Mouse (Mus musculus): ENCODE measurements around the gene C1rl.

The C1rl gene

DNA sequence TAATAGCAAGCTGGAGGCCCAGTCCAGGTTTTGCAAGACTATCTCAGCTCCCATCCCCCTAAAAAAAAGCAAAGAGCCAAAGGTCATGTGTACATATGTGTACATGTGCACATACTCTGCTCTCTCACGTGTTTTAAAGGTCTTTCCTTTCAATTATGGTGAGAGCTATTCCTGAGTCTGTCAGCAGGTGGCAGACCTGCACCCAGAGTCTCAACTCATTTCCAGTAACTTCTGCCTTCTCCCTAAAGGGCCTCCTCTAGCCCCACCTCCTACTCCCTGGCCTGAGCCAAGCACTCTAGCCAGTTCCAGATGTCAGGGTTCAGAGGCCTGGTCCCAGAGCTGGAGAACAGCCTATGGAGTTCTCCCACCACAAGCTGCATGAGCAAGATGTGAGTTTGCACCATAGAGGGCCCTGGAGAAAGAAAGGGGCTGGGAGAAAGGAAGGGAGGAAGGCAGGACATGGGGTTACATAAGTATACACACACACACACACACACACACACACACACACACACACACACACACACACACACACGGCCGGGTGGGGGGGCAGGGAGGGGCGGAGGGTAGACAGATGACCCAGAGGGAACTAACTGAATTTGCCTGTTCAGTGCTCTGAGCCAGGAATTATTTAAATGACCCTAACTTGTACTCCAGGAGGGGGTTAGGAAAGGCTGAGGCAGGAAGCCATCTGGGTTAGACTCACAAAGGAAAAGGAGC lies at the start of gene C1rl:
C1rl (plus strand) TSS at position 272 of the 720 bp plus-strand sequence.
- TF ChIP-seq GATA4 (IDR thresholded peaks at IDR 0.05; ENCODE audit: insufficient replicate concordance, low read length): no peak

DNA sequence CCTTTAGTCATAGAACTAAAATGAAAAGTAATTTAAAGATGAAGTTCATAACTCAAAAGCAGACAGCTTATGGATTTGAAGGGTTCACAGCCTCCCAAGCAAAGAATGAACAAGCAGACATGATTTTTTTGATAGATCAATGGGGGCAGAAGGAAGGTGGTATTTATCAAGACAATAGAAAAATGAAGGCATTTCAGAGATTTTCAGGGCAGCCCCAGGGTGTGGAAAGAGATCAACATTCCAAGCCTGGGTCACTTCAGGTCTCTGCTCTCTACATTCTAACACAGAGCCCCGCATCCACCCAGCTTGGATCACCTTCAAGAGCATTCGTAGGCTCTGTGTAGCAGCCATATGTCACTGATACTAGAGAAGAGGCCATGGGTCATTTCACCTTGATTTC lies 49.6 kb upstream of the C1rl start:
- TF ChIP-seq GATA4 (IDR thresholded peaks at IDR 0.05; ENCODE audit: insufficient replicate concordance, low read length): no peak

DNA sequence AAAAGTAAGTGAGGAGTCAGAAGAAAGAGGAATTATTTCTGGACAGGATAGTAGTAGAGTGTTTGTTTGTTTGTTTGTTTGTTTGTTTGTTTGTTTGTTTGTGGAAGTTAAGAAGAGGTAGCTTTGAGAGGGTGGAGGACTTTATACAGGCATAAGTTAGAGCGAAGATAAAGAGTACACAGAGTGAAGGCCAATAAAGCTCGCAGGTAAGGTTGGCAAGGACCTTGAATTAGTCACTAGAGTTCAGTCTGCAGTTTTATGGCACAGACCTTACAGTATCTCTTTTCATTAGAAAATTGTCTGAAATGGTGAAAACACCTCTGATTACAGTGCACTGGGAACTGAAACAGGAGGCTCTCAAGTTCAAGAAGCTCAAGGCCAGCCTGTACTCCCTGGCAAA lies 46.9 kb upstream of the C1rl start:
- no peak for TF ChIP-seq GATA4 (IDR thresholded peaks at IDR 0.05; ENCODE audit: insufficient replicate concordance, low read length)

DNA sequence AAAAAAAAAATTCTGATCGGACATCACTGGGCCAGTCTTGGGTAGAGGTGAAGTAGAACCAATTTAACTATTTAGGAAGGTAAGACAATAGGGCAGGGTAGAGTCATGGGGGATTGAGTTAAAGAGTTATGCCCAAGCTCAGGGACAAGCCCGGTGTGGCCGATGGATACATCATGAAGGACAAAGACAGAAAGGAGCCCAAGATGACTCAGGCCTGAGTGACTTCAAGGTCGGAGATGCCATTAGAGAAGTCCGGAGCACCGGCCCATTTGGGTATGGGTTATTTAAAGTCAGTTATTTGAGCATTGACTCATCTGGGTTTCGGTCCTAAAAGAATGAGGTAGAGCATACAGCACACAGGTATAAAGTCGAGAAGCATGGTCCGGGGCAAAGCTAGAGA lies 46.5 kb upstream of the C1rl start:
- no peak for TF ChIP-seq GATA4 (IDR thresholded peaks at IDR 0.05; ENCODE audit: insufficient replicate concordance, low read length)

DNA sequence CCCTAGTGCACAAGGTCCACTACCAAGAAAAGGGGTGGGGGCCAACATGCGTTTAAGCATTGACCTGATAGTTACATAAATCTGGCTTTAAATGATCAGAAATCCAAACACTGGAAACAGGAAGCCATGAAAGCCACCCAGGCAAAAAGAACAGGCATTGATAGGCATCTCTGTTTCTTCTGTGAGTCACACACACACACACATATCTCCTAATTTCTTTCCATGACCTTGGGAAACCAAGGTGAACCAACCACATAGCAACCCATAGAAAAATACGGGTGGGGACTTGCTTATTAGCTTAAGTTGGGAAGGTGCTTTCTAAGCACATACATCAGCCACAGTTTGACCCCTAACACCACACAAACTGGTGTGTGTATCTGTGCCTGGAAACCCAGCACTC lies 45.6 kb upstream of the C1rl start:
- no peak for TF ChIP-seq GATA4 (IDR thresholded peaks at IDR 0.05; ENCODE audit: insufficient replicate concordance, low read length)

DNA sequence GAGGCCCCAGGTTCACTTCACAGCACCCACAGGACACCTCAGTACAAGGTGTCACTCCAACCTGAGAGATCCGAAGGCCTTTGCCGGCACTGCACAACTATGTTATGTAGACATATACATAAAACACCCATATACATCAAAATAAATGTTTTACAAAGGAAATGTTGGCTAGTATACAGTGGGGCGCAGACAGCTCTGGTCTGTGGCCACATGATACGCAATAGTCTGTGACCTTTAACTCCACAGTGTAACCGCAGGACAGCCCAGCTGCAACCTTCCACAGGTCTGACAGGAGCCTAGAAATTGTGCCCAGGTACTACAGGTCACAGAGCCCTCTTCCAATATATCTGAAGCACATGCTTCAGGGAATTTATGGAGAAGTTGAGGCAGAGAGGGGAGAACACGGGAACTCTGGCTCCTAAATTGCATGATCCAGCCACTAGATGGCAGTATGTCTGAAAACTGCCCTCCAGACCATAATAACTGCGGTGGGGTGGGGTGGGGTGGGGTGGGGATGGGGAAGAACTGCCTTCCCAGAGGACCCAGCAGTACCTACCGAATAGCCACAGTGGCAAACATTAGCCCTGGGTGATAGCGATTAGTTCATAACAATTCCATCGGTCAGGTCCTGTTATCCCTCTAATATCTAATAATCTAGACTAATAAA lies 44.6 kb upstream of the C1rl start:
- TF ChIP-seq GATA4 (IDR thresholded peaks at IDR 0.05; ENCODE audit: insufficient replicate concordance, low read length): no peak

DNA sequence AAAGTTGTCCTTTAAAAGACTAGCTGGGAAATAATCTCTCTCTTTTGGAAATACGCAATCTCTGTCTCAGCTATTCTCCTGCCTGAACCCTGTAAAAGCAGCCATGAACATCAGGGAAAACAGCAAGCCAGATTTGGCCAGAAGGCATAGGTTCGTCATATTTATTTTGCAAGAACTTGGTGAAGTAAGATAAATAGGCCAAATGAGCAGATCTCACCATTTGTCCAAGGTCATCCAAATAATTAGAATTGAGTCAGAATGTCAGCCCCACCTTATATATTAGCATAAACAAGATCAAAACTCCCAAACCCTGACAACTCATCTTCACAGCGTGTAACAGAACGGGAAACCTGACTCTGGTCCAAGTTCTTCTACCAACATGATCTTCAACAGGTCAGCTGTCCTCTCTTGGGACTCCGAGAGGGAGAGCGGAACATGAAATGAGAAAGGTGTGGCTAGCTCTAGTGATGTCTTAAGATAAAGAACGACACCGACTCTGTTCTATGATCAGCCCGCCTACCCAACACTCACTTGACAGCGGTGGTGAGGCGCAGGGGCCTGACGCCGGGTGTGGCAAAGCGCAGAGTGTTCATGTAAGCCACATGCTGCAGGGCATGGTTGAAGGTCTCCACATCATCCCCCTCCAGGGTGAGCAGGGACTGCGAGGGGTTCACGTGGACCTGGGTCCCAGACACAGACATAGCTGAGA lies 43.8 kb upstream of the C1rl start:
- no peak for TF ChIP-seq GATA4 (IDR thresholded peaks at IDR 0.05; ENCODE audit: insufficient replicate concordance, low read length)

DNA sequence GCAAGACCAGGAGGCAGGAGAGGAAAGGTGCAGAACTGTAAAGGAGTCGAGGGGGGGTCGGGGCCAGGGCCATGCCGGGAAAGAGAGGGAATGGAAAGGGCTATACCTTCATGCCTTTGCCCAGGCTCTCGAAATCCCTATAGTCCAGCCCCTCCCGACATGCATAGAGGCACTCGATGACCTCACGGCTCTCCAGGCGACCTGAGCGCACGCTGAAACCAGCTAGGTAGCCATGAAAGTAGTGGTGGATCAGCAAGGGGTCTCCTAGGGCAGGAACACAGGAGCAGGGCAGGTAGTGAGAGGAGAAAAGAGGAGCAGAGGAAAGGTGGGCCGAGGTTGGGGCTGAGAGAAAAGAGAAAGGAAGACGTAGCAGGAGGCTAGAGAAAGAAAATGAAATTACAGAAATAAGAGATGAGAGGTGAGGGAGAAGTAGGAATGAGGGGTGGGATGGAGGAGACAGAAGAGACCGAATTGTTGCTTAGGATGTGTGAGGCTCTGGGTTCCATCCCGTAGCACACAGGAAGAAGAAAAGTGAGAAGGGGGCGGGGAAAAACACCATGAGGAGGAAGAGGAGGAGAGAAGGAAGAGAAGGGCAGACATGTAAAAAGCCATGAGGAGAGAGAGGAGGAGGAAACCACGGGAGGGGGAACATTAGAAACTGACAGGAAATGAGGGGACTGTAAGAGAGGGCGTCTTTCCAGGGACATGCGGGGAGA lies 43.1 kb upstream of the C1rl start:
- TF ChIP-seq GATA4 (IDR thresholded peaks at IDR 0.05; ENCODE audit: insufficient replicate concordance, low read length): no peak

DNA sequence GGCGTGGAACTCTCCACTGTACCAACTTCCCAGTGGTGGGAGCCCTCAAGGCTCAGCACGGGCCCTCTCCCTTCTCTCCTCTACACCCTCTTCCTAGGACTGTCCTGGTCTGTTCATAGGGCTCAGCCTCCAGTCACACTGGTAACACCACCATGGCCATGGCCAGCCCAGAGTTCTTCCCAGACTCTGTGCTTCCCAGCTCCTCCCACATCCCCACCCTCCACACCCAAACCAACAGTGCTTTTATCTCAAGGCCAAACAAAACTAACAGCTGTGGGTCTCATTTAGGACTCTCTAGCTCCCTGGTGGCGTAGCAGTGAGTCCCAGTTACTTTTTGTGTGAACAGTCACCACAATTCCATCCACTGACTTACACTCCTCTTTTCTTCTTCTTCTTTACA lies 40.9 kb upstream of the C1rl start:
- TF ChIP-seq GATA4 (IDR thresholded peaks at IDR 0.05; ENCODE audit: insufficient replicate concordance, low read length): no peak

DNA sequence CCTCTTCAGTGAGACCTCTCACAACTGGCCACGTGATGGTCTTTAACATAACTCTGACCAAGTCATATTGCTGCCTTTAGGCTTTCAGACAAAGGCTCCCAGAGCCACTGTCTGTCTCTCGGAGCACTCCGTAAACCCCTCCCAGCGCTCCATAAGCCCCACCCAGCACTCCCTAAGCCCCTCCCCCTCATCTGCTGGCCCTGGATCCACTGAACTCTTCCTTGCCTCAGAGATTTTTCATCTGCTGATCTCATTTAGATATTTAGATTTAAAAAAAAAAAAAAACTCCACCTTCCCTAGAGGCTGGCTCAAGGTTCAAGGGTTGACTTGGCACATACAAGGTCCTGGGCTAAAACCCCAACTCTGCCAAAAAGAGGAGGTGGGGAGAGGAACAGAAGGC lies 39.2 kb upstream of the C1rl start:
- no peak for TF ChIP-seq GATA4 (IDR thresholded peaks at IDR 0.05; ENCODE audit: insufficient replicate concordance, low read length)

DNA sequence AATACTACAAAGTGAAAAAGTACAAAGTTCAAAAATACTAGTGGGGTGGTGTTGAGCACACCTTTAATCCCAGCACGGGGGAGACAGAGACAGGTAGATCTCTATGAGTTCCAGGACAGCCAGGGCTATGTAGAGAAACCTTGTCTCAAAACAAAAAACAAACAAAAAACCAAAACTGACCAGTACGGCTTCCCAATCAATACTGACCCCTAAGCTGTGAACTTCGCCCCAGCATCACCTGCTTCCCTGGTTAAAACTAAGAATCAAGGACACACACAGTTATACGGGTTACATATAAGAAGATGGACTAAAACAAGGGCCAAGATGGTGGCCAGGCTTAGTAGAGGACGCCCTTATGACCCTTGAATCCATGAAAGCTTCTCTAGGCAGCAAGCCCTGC lies 36.7 kb upstream of the C1rl start:
- no peak for TF ChIP-seq GATA4 (IDR thresholded peaks at IDR 0.05; ENCODE audit: insufficient replicate concordance, low read length)

DNA sequence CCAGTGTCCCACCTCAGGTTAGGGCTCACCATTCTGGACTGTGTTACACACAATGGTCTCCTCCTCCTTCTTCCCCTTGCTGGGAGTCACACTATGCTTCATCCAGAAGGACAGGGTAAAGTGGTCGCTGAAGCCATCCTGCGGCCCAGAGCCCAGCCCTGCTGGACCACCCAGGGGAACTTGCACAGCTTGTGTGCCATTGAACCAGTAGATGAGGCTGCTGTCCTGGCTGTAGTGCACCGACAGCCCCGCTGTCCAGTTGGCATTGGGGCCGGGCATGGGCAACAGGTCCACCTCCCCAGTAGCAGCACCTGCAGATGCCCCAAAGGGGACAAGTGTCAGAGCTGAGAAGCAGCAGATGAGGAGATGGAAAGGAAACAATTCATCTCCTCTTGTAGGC lies 35.1 kb upstream of the C1rl start:
- no peak for TF ChIP-seq GATA4 (IDR thresholded peaks at IDR 0.05; ENCODE audit: insufficient replicate concordance, low read length)

DNA sequence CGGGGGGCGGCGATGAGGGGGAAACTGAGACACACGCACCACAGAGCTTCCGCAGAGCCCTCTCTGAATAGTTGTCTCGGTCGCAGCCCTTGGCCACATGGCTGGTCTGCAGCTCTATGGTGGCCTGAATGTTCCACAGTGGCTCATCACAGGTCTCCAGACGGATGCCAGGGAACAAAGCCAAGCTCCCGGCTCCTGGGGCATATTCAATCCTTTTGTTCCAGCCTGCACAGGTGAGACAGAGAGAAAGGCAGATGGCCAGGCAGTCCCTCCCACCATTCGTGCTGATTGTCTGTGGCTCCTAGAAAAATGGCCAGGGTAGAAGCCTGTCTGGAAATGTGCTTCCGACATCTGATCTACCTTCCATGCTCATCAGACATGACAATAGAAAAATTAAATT lies 34.4 kb upstream of the C1rl start:
- no peak for TF ChIP-seq GATA4 (IDR thresholded peaks at IDR 0.05; ENCODE audit: insufficient replicate concordance, low read length)

DNA sequence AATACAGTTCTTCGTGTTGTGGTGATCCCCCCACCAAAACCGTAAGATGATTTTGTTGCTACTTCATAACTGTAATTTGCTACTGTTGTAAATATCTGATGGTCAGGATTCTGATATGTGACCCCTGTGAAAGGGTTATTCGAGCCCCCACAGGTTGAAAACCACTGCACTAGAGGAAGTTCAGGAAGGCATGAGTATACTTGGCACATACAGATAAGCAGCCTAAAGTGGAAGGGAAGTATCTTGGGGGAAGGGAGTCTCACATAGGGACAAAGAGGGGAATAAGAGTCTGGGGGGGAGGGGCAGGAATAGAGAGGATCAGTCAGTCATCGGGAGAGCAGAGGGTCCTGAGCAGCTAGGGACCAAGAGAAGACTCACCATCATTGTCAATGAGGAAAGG lies 33.5 kb upstream of the C1rl start:
- no peak for TF ChIP-seq GATA4 (IDR thresholded peaks at IDR 0.05; ENCODE audit: insufficient replicate concordance, low read length)

DNA sequence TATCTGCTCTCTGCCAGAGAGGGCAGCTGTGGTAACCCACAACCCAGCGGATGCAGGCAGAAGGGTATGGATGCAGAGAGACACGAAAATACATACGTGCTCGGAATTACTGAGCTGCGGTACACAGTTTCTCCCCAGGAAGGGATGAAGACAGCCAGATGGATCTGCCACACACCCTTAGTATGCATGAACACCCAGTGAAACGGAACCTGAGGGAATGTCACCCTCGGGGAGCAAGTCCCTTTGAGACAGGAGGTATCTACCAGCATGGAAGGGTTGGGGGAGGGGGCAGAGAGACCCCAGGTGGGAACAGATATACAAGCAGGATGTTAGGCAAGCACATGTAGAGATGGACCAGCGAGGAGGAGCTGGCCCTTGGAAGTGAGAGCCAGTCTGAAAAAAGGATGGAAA lies 29.0 kb upstream of the C1rl start:
- no peak for TF ChIP-seq GATA4 (IDR thresholded peaks at IDR 0.05; ENCODE audit: insufficient replicate concordance, low read length)

Data from liver, adult (tissue).